Mouse (Mus musculus): Measurements from ENCODE around the gene Gdf7.

GRCm38 (mm10) chr12:8351025-8351903 lies 49.5 kb upstream of the Gdf7 start:
- no peak for TF ChIP-seq POLR2A (IDR thresholded peaks at IDR 0.05; ENCODE audit: low read depth, low read length)
- no peak for TF ChIP-seq CTCF (IDR thresholded peaks at IDR 0.05; ENCODE audit: extremely low read depth, insufficient read length, insufficient replicate concordance, low read depth, low read length)

Measured in small intestine, adult 2 months (tissue).